Mouse (Mus musculus): ENCODE data around the gene Lcn3. TPM values are rescaled to one million over a fixed set of nuclear protein-coding genes. Genes with fewer than 3 reads are reported as not detected.
"Not testable (repeated sequence)": the region's sequence is repeated elsewhere in the genome, so short reads cannot be mapped to it uniquely, and the experiment has no call there.

Lcn3 gene
- not detected in 2 replicates for polyA plus RNA-seq (2014; fragmentation: Nextera tagmentation; extraction: Ambion mirVana)

- no peak within 1 kb of the TSS for H3K4me2 ChIP-seq
- no peaks in the 10 kb centered on the region for H3K27me3 ChIP-seq (replicated peaks; ENCODE audit: control insufficient read depth, insufficient read depth, low read length)
- no peak within 1 kb of the TSS for H3K4me3 ChIP-seq (ENCODE audit: low read depth, low read length)
- ATAC-seq (replicated peaks; ENCODE audit: low FRiP score) (no peak), DNase-seq (ENCODE audit: low spot score) (no peak)
- no peak within 1 kb of the TSS for H3K9ac ChIP-seq (ENCODE audit: low read depth, low read length)
- WGBS, result 49% methylated on average over 2 of the region's 2 CpGs
- H3K9me3 ChIP-seq (ENCODE audit: control insufficient read depth, low read length), result no peaks in the 10 kb centered on the region
- no peaks in the 10 kb centered on the region for H3K36me3 ChIP-seq (ENCODE audit: control insufficient read depth, insufficient read depth, low read length)
- H3K27ac ChIP-seq (ENCODE audit: low read depth, low read length), result no peak within 1 kb of the TSS
- no peaks in the 10 kb centered on the region for H3K4me1 ChIP-seq (replicated peaks; ENCODE audit: control insufficient read depth, insufficient read depth, low read length)
These were observed at the start of gene Lcn3 for GRCm38 (mm10) chr2:25765269-25765668. Gene Lcn3, plus strand, starts transcription at chr2:25765569.

DNA sequence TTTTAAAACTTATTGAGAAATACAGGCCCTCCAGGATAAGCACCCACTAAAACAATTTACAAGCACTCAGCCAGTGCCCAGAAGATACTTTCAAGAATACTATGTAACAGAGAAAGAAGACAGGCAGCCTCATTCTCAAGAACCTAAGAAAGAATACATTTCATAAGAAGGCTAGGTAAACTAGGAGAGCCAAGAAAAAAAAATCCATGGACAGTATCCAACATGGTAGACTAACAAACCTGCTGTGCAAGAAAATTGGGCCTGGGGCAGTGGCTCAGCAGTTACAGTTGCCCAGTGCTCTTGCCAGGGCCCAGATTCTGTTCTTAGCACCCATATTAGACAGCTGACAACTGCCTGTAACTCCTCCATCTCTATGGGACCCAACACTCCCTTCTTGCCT lies 48.1 kb upstream of the Lcn3 start:
- H3K4me2 ChIP-seq, result no peak overlapping the region
- no peak overlapping the region for H3K9ac ChIP-seq (ENCODE audit: low read depth, low read length)
- no peaks in the 10 kb centered on the region for H3K4me1 ChIP-seq (replicated peaks; ENCODE audit: control insufficient read depth, insufficient read depth, low read length)
- no peaks in the 10 kb centered on the region for H3K36me3 ChIP-seq (ENCODE audit: control insufficient read depth, insufficient read depth, low read length)
- no peaks in the 10 kb centered on the region for H3K9me3 ChIP-seq (ENCODE audit: control insufficient read depth, low read length)
- H3K27me3 ChIP-seq (replicated peaks; ENCODE audit: control insufficient read depth, insufficient read depth, low read length), result no peaks in the 10 kb centered on the region
- H3K27ac ChIP-seq (ENCODE audit: low read depth, low read length), result no peak overlapping the region
- ATAC-seq (replicated peaks; ENCODE audit: low FRiP score) (no peak), DNase-seq (ENCODE audit: low spot score) (no peak)
- no peak overlapping the region for H3K4me3 ChIP-seq (ENCODE audit: low read depth, low read length)

- ATAC-seq (replicated peaks; ENCODE audit: low FRiP score) (no peak), DNase-seq (ENCODE audit: low spot score) (no peak)
- H3K27me3 ChIP-seq (replicated peaks; ENCODE audit: control insufficient read depth, insufficient read depth, low read length), result no peaks in the 10 kb centered on the region
- no peak overlapping the region for H3K4me3 ChIP-seq (ENCODE audit: low read depth, low read length)
- no peaks in the 10 kb centered on the region for H3K36me3 ChIP-seq (ENCODE audit: control insufficient read depth, insufficient read depth, low read length)
- WGBS, result 59% methylated on average over 2 of the region's 2 CpGs
- no peaks in the 10 kb centered on the region for H3K4me1 ChIP-seq (replicated peaks; ENCODE audit: control insufficient read depth, insufficient read depth, low read length)
- H3K9me3 ChIP-seq (ENCODE audit: control insufficient read depth, low read length), result no peaks in the 10 kb centered on the region
- no peak overlapping the region for H3K4me2 ChIP-seq
- no peak overlapping the region for H3K9ac ChIP-seq (ENCODE audit: low read depth, low read length)
- no peak overlapping the region for H3K27ac ChIP-seq (ENCODE audit: low read depth, low read length)
These were observed 32.0 kb upstream of the Lcn3 start for GRCm38 (mm10) chr2:25733199-25733930.

GRCm38 (mm10) chr2:25736709-25737108 lies 28.7 kb upstream of the Lcn3 start, which contains the start of gene Obp2b:
Gene Obp2b, plus strand, starts transcription at chr2:25737009.
- not testable (repeated sequence) for H3K4me1 ChIP-seq (replicated peaks; ENCODE audit: control insufficient read depth, insufficient read depth, low read length); H3K9me3 ChIP-seq (ENCODE audit: control insufficient read depth, low read length); H3K27me3 ChIP-seq (replicated peaks; ENCODE audit: control insufficient read depth, insufficient read depth, low read length); DNase-seq (ENCODE audit: low spot score); ATAC-seq (replicated peaks; ENCODE audit: low FRiP score); H3K9ac ChIP-seq (ENCODE audit: low read depth, low read length); H3K4me2 ChIP-seq; H3K36me3 ChIP-seq (ENCODE audit: control insufficient read depth, insufficient read depth, low read length); H3K4me3 ChIP-seq (ENCODE audit: low read depth, low read length); H3K27ac ChIP-seq (ENCODE audit: low read depth, low read length)
- 69% methylated on average over 3 of the region's 3 CpGs for WGBS

DNA sequence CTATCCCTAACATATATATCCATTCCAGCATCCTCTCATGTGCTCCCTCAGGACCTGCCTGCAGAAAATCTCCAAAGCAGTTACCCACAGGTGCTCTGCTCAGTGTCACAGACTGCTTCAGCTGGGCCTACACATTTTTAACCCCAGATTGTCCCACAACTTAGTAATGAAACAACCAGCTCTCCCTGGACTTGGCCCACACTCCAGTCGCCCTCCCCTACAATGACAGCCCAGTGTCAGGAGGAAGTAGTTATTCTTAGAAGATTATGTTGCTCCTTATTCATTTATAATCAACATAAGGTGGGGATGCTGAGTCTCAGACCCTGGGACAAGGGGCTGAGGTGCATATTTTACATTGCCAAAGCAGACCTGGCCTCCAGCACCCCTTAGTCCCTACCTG lies 23.7 kb upstream of the Lcn3 start:
- no peaks in the 10 kb centered on the region for H3K36me3 ChIP-seq (ENCODE audit: control insufficient read depth, insufficient read depth, low read length)
- 78% methylated on average over 1 of the region's 1 CpGs for WGBS
- no peak overlapping the region for H3K9ac ChIP-seq (ENCODE audit: low read depth, low read length)
- no peaks in the 10 kb centered on the region; the same call in 1 of the 2 replicates for H3K9me3 ChIP-seq (ENCODE audit: control insufficient read depth, low read length)
- H3K4me3 ChIP-seq (ENCODE audit: low read depth, low read length), result no peak overlapping the region
- H3K27ac ChIP-seq (ENCODE audit: low read depth, low read length), result no peak overlapping the region
- H3K4me1 ChIP-seq (replicated peaks; ENCODE audit: control insufficient read depth, insufficient read depth, low read length), result no peaks in the 10 kb centered on the region
- ATAC-seq (replicated peaks; ENCODE audit: low FRiP score) (no peak), DNase-seq (ENCODE audit: low spot score) (no peak)
- no peaks in the 10 kb centered on the region for H3K27me3 ChIP-seq (replicated peaks; ENCODE audit: control insufficient read depth, insufficient read depth, low read length)
- H3K4me2 ChIP-seq, result no peak overlapping the region

- ATAC-seq (replicated peaks; ENCODE audit: low FRiP score), result no peak
- Histone ChIP-seq H3K27me3 (replicated peaks; ENCODE audit: control insufficient read depth, insufficient read depth, low read length) (no peaks in the 10 kb centered on the region), H3K27ac (ENCODE audit: low read depth, low read length) (no peak overlapping the region), H3K9me3 (ENCODE audit: control insufficient read depth, low read length) (no peaks in the 10 kb centered on the region), H3K4me2 (no peak overlapping the region), H3K4me1 (replicated peaks; ENCODE audit: control insufficient read depth, insufficient read depth, low read length) (no peaks in the 10 kb centered on the region), H3K4me3 (ENCODE audit: low read depth, low read length) (no peak overlapping the region), H3K36me3 (ENCODE audit: control insufficient read depth, insufficient read depth, low read length) (no peaks in the 10 kb centered on the region), H3K9ac (ENCODE audit: low read depth, low read length) (no peak overlapping the region)
- DNase-seq (ENCODE audit: low spot score), result no peak
- 87% methylated on average over 1 of the region's 1 CpGs for WGBS
These were observed 11.2 kb upstream of the Lcn3 start for GRCm38 (mm10) chr2:25754201-25754600.

DNA sequence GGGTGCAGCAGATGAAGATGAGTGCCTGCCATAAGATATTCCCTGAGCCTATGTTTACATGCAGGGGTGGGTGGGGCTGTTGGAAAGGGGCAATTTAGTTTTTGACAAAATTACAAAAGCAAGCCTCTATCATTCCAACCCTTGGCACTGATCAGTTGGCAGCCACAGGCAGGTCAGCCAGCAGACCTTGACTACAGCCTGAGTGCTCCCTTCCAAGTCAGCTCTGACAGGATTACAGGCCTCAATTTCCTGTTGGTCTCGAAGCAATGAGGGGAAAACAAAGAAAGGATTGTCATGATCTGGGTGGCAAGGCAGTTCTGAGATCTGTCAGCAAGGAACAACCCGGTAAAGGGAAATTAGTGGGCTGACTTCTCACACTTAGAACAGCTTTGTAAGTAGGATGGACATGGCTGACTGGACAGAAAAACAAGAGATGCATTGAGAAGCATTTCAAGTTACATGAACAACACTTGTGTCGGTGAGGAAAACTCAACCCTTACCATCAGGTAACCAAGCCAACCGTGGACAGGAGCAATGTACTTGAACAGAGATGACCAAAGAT lies 7.2 kb upstream of the Lcn3 start:
- Histone ChIP-seq H3K4me1 (replicated peaks; ENCODE audit: control insufficient read depth, insufficient read depth, low read length) (no peaks in the 10 kb centered on the region), H3K27ac (ENCODE audit: low read depth, low read length) (no peak overlapping the region), H3K36me3 (ENCODE audit: control insufficient read depth, insufficient read depth, low read length) (no peaks in the 10 kb centered on the region), H3K27me3 (replicated peaks; ENCODE audit: control insufficient read depth, insufficient read depth, low read length) (no peaks in the 10 kb centered on the region), H3K4me3 (ENCODE audit: low read depth, low read length) (no peak overlapping the region), H3K9ac (ENCODE audit: low read depth, low read length) (no peak overlapping the region), H3K9me3 (ENCODE audit: control insufficient read depth, low read length) (no peaks in the 10 kb centered on the region), H3K4me2 (no peak overlapping the region)
- ATAC-seq (replicated peaks; ENCODE audit: low FRiP score) (no peak), DNase-seq (ENCODE audit: low spot score) (no peak)
- WGBS, result 64% methylated on average over 4 of the region's 4 CpGs

DNA sequence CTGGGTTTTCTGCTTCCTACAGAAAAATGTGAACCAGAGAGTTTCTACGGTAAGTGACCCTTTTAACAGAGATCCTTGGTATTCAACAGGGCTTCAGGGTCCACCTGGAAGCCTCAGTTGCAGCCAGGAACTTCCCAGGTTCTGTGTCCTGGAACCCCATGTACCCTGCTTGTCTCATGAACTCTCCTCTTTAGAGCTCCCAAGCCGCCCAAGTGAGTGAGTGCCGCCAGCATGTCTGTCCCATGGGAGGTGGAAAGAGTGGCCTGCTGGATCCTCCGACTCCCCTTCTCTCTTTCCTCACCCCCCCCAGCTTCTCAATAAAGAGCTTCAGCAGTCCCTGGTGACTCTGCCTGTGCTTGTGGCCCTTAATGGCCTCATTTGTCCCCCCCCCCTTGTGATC lies 2.4 kb downstream of the Lcn3 start:
- 65% methylated on average over 4 of the region's 4 CpGs for WGBS
- Histone ChIP-seq H3K9me3 (ENCODE audit: control insufficient read depth, low read length) (no peaks in the 10 kb centered on the region), H3K4me1 (replicated peaks; ENCODE audit: control insufficient read depth, insufficient read depth, low read length) (no peaks in the 10 kb centered on the region), H3K9ac (ENCODE audit: low read depth, low read length) (no peak overlapping the region), H3K4me2 (no peak overlapping the region), H3K36me3 (ENCODE audit: control insufficient read depth, insufficient read depth, low read length) (no peaks in the 10 kb centered on the region), H3K27me3 (replicated peaks; ENCODE audit: control insufficient read depth, insufficient read depth, low read length) (no peaks in the 10 kb centered on the region), H3K27ac (ENCODE audit: low read depth, low read length) (no peak overlapping the region), H3K4me3 (ENCODE audit: low read depth, low read length) (no peak overlapping the region)
- DNase-seq (ENCODE audit: low spot score) (no peak), ATAC-seq (replicated peaks; ENCODE audit: low FRiP score) (no peak)

GRCm38 (mm10) chr2:25773507-25773906 lies 8.1 kb downstream of the Lcn3 start:
- no peaks in the 10 kb centered on the region for H3K27me3 ChIP-seq (replicated peaks; ENCODE audit: control insufficient read depth, insufficient read depth, low read length)
- no peak overlapping the region for H3K4me2 ChIP-seq
- no peak overlapping the region for H3K9ac ChIP-seq (ENCODE audit: low read depth, low read length)
- no peak for ATAC-seq (replicated peaks; ENCODE audit: low FRiP score)
- 78% methylated on average over 2 of the region's 2 CpGs for WGBS
- no peaks in the 10 kb centered on the region for H3K9me3 ChIP-seq (ENCODE audit: control insufficient read depth, low read length)
- no peaks in the 10 kb centered on the region for H3K36me3 ChIP-seq (ENCODE audit: control insufficient read depth, insufficient read depth, low read length)
- no peak overlapping the region for H3K27ac ChIP-seq (ENCODE audit: low read depth, low read length)
- H3K4me3 ChIP-seq (ENCODE audit: low read depth, low read length), result no peak overlapping the region
- no peak for DNase-seq (ENCODE audit: low spot score)
- H3K4me1 ChIP-seq (replicated peaks; ENCODE audit: control insufficient read depth, insufficient read depth, low read length), result no peaks in the 10 kb centered on the region

All from liver, embryonic 11.5 days (tissue).